ENCODE assay signal across 9 mouse cellular contexts in the genomic region with DNA sequence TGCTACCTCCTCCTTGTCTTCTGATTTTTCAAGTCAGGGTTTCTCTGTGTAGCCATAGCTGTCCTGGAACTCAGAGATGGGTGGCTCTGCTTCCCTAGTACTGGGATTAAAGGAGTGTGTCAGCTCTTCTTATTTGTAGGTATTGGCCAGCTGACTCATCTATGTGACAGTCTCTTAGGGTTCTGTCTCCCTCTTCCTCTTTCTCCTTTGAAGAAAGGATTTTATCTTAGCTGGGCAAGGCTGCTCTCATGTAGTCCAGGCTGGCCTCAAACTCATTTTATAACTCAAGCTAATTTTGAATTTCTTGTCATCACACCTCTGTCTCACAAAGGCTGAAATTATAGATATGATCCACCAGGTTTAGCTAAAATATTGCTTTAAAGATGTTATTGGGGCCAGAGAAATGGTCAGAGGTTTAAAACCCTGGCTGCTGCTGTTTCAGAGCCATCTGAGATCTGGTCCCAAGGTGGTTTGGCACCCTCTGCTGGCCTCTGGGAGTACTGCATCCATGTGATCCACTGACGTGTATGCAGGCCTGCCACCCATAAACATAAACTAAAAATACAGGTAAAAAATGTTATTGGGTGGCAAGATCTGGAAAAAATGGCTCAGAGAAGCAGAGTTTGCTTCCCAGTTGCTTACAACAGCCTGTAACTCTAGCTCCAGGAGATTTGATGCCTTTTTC. TPM values are rescaled to one million over a fixed set of nuclear protein-coding genes. Genes with fewer than 3 reads are reported as not detected.
DNase-seq lines count a peak whose midpoint lies in the region; ATAC-seq and TF ChIP-seq lines count a peak whose summit lies in the region.
"Had no signal": no experiment of that assay in that cellular context is flagged by ENCODE, and none has a peak within 500 bp of the region (broad histone marks: within the 10 kb centered on the region; RNA-seq: fewer than 3 reads in every experiment).

No protein-coding gene starts in this region.

- no peak overlapping the region for H3K4me3 ChIP-seq in E14TG2a.4 (replicated peaks; ENCODE audit: low read length)
- no peak overlapping the region for H3K4me3 ChIP-seq in embryonic facial prominence, embryonic 11.5 days (ENCODE audit: low read depth, low read length)
- H3K4me3 ChIP-seq in heart, postnatal 0 days (ENCODE audit: low read depth, low read length): no peak overlapping the region
- no peak overlapping the region for H3K4me3 ChIP-seq in lung, embryonic 15.5 days
- H3K4me3 ChIP-seq: limb, embryonic 15.5 days had no signal

- peaks cover 19% of the 10 kb centered on the region for H3K4me1 ChIP-seq in E14TG2a.4 (replicated peaks; ENCODE audit: low read depth, low read length)
- no peaks in the 10 kb centered on the region for H3K4me1 ChIP-seq in embryonic facial prominence, embryonic 11.5 days (ENCODE audit: control insufficient read depth, insufficient read depth, low read length)
- H3K4me1 ChIP-seq in heart, postnatal 0 days (ENCODE audit: control insufficient read depth, insufficient read depth): no peaks in the 10 kb centered on the region
- no peaks in the 10 kb centered on the region for H3K4me1 ChIP-seq in lung, embryonic 15.5 days
- H3K4me1 ChIP-seq: limb, embryonic 15.5 days had no signal

- H3K27me3 ChIP-seq in E14TG2a.4 (ENCODE audit: insufficient read depth, low read length): no peaks in the 10 kb centered on the region
- no peaks in the 10 kb centered on the region for H3K27me3 ChIP-seq in embryonic facial prominence, embryonic 11.5 days (ENCODE audit: control insufficient read depth, insufficient read depth, low read length)
- no peaks in the 10 kb centered on the region for H3K27me3 ChIP-seq in heart, postnatal 0 days (ENCODE audit: control insufficient read depth, insufficient read depth, low read length)
- H3K27me3 ChIP-seq in lung, embryonic 15.5 days: no peaks in the 10 kb centered on the region
- H3K27me3 ChIP-seq: limb, embryonic 15.5 days had no signal

- no peaks in the 10 kb centered on the region for H3K9me3 ChIP-seq in E14TG2a.4 (ENCODE audit: low read length)
- no peaks in the 10 kb centered on the region for H3K9me3 ChIP-seq in embryonic facial prominence, embryonic 11.5 days (replicated peaks; ENCODE audit: control insufficient read depth, low read length)
- no peaks in the 10 kb centered on the region for H3K9me3 ChIP-seq in heart, postnatal 0 days (replicated peaks; ENCODE audit: control insufficient read depth, low read length)
- no peaks in the 10 kb centered on the region for H3K9me3 ChIP-seq in lung, embryonic 15.5 days
- H3K9me3 ChIP-seq: limb, embryonic 15.5 days had no signal

- WGBS in embryonic facial prominence, embryonic 11.5 days: 6% methylated on average over 1 of the region's 1 CpGs
- 5% methylated on average over 1 of the region's 1 CpGs for WGBS in heart, postnatal 0 days
- WGBS in lung, embryonic 15.5 days: 4% methylated on average over 1 of the region's 1 CpGs

- DNase-seq in adrenal gland, postnatal 36 days: peak; percentile 83 to 85
- DNase-seq in embryonic facial prominence, embryonic 11.5 days (ENCODE audit: low spot score): peak; percentile 83
- peak; percentile 43 for DNase-seq in heart, postnatal 0 days (ENCODE audit: low spot score)
- peak; percentile 45 to 84 for DNase-seq in layer of hippocampus, adult 8-10 months (ENCODE audit: low spot score in 2 of 2)
- peak; percentile 87 for DNase-seq in retina, embryonic 14.5 days (ENCODE audit: low spot score)
- DNase-seq in thymus, postnatal 4 days: peak; percentile 88

- H3K4me2 ChIP-seq in embryonic facial prominence, embryonic 11.5 days (ENCODE audit: low read depth, low read length): no peak overlapping the region
- H3K4me2 ChIP-seq in heart, postnatal 0 days (ENCODE audit: low read depth, low read length): no peak overlapping the region
- H3K4me2 ChIP-seq in lung, embryonic 15.5 days: no peak overlapping the region
- H3K4me2 ChIP-seq: limb, embryonic 15.5 days had no signal

- no peak overlapping the region for H3K27ac ChIP-seq in embryonic facial prominence, embryonic 11.5 days (replicated peaks; ENCODE audit: low read depth, low read length)
- H3K27ac ChIP-seq in heart, postnatal 0 days (ENCODE audit: low read depth): no peak overlapping the region
- no peak overlapping the region for H3K27ac ChIP-seq in lung, embryonic 15.5 days
- H3K27ac ChIP-seq: limb, embryonic 15.5 days had no signal

- no peak for ATAC-seq in embryonic facial prominence, embryonic 11.5 days (replicated peaks; ENCODE audit: insufficient number of reproducible peaks, low FRiP score, low TSS enrichment, low read depth)
- ATAC-seq in heart, postnatal 0 days (ENCODE audit: insufficient read depth, low read depth): peak; percentile 58
- ATAC-seq in lung, embryonic 15.5 days (ENCODE audit: borderline replicate concordance, extremely low read depth, low FRiP score, low TSS enrichment): 0 out of 2 replicates have a peak, but pooled peaks have one; percentile 59

- H3K9ac ChIP-seq in embryonic facial prominence, embryonic 11.5 days (replicated peaks; ENCODE audit: low read length): no peak overlapping the region
- no peak overlapping the region for H3K9ac ChIP-seq in heart, postnatal 0 days (replicated peaks; ENCODE audit: low read depth, low read length)
- H3K9ac ChIP-seq in lung, embryonic 15.5 days: no peak overlapping the region
- H3K9ac ChIP-seq: limb, embryonic 15.5 days had no signal

- peak; percentile 80 for TF ChIP-seq CTCF in E14TG2a.4 (conservative IDR thresholded peaks at IDR 0.05; ENCODE audit: low read length)
- peak; percentile 76 for TF ChIP-seq CTCF in heart, postnatal 0 days (IDR thresholded peaks at IDR 0.05; ENCODE audit: low read depth)

- TF ChIP-seq EP300 in heart, postnatal 0 days (IDR thresholded peaks at IDR 0.05; ENCODE audit: low read depth): no peak

- H3K36me3 ChIP-seq in E14TG2a.4 (ENCODE audit: insufficient read depth, low read length): no peaks in the 10 kb centered on the region
- H3K36me3 ChIP-seq in embryonic facial prominence, embryonic 11.5 days (replicated peaks; ENCODE audit: control insufficient read depth, insufficient read depth, low read depth, low read length): no peaks in the 10 kb centered on the region
- H3K36me3 ChIP-seq in heart, postnatal 0 days (replicated peaks; ENCODE audit: control insufficient read depth, insufficient read depth, low read length): no peaks in the 10 kb centered on the region
- no peaks in the 10 kb centered on the region for H3K36me3 ChIP-seq in lung, embryonic 15.5 days
- H3K36me3 ChIP-seq: limb, embryonic 15.5 days had no signal

RNA-seq across cellular contexts. Expression of gene Araf, which starts 26.8 kb away (rescaled TPM):
- total RNA-seq in adrenal gland, postnatal 36 days (2021): 100 to 1,000 TPM; 112 to 114 TPM
- 68.0 and 74.8 TPM in 2 replicates for polyA plus RNA-seq in embryonic facial prominence, embryonic 11.5 days (2014; fragmentation: Nextera tagmentation; extraction: Ambion mirVana)
- total RNA-seq in heart, postnatal 0 days (2014; rRNA removed; ENCODE audit: low replicate concordance): 147 and 163 TPM in 2 replicates
- 88.7 and 89.5 TPM in 2 replicates for polyA plus RNA-seq in heart, postnatal 0 days (2015; fragmentation: Nextera tagmentation; extraction: Ambion mirVana)
- total RNA-seq in layer of hippocampus, adult 8-10 months (2022): 100 to 1,000 TPM; 188 to 200 (median 196) TPM
- 97.6 and 102 TPM in 2 replicates for polyA plus RNA-seq in lung, embryonic 15.5 days (2015; fragmentation: Nextera tagmentation; extraction: Ambion mirVana)
